Mouse (Mus musculus) liver, adult (tissue): Measurements from ENCODE around the gene Lmo3.

ENCODE experiments used
- GATA4 ChIP-seq: IDR thresholded peaks from 2 replicates; pipeline ENCODE4 v1.6.1; 2014; ENCODE audit warnings: mild to moderate bottlenecking, low read length; ENCODE audit not compliant: insufficient replicate concordance

The Lmo3 gene

DNA sequence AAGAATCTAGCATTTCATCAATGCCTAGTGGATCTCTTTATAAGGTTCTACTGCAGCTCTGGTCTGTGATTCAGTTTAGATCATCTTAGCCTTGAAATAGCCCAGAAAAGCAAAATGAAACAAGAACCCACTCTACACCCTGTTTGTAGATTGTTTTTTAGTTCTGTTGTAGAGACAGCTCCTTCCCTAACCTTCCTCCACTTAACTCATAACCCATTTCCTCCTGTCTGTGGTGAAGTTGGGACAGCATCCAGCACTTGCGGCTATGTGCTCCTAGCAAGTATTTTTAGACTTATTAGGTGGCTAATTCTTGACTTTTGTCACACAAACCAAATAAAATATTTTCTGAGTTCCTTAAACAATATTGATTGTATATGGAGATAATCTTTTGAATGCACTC is 198.6 kb downstream of the Lmo3 start:
- no peak for TF ChIP-seq GATA4

GRCm38 (mm10) chr6:138371176-138371575 is 210.6 kb downstream of the Lmo3 start:
- no peak for TF ChIP-seq GATA4

DNA sequence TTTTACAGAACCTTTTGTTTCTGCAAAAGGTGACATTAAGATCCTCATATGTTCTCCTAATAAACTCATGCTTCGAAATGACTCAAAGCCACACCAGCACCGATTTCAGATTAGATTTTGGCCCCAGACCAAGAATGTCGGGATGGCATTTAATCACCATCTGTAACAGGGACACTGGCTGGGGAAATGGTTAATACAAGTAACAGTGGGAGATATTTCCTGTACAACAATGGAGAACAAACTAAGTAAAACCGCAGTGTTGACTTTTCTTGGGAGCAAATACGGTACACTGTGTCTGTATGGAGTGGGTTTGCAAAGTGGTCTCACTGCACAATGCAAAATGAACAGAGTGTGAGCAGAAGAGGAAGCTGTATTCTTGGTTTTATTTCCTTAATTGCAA is 217.7 kb downstream of the Lmo3 start:
- no peak for TF ChIP-seq GATA4

DNA sequence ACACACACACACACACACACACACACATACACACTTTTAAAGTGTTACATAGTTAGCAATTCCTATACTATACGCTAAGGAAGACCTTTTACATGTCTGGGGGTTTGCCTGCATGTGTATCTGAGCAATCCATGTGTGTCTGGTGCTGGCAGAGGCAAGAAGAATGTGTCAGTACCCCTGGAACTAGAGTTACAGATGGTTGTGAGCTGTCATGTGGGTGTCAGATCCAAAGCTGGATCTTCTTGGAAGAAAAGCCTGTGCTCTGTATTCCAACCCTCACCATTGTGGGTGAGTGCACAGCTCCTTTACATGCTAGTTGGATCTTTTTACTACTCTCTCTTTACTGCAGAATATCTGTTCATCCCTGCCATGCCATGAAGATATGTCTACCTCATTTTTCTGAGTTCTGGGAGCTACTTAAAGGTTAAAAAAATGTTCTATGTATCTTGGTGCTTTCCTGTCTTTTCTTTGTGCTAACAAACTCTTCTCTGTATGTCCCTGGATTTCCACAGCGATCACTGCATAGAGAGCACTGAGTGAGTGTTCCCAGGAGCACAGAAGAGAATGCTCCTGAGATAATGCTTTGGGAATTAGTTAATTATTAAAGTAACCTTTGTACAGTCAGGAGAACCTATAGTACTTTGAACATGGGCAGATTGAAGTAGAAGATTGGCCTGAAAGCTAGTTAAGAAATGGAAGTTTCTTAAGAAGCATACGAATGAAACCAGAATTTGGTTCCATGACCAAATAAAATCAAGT is 231.0 kb downstream of the Lmo3 start:
- no peak for TF ChIP-seq GATA4

GRCm38 (mm10) chr6:138346558-138346957 is 235.2 kb downstream of the Lmo3 start:
- TF ChIP-seq GATA4: no peak

- no peak for TF ChIP-seq GATA4
Measured at GRCm38 (mm10) chr6:138335858-138336257, 245.9 kb downstream of the Lmo3 start.

GRCm38 (mm10) chr6:138333991-138334390 is 247.8 kb downstream of the Lmo3 start:
- TF ChIP-seq GATA4: no peak

GRCm38 (mm10) chr6:138325744-138326400 is 255.9 kb downstream of the Lmo3 start:
- no peak for TF ChIP-seq GATA4

GRCm38 (mm10) chr6:138325145-138325544 is 256.6 kb downstream of the Lmo3 start:
- TF ChIP-seq GATA4: no peak

DNA sequence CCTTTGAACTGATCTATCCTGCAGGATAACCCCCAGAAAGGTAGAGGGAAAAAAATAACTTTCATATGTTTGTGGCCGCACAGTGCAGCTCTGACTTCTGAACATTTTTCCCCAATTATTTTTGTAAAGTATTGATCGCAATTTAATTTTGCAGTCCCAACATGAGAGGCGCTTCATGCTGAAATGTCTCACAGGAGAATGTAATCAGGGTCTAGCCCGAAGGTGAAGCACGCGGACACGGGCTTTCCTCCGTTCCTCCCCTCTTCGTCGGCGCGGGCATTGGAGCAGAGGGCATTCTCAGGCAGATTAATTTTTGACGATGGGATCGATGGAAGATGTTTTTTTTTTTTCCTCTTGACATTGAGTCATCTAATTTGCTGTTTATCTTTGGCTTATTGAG is 258.4 kb downstream of the Lmo3 start:
- no peak for TF ChIP-seq GATA4

DNA sequence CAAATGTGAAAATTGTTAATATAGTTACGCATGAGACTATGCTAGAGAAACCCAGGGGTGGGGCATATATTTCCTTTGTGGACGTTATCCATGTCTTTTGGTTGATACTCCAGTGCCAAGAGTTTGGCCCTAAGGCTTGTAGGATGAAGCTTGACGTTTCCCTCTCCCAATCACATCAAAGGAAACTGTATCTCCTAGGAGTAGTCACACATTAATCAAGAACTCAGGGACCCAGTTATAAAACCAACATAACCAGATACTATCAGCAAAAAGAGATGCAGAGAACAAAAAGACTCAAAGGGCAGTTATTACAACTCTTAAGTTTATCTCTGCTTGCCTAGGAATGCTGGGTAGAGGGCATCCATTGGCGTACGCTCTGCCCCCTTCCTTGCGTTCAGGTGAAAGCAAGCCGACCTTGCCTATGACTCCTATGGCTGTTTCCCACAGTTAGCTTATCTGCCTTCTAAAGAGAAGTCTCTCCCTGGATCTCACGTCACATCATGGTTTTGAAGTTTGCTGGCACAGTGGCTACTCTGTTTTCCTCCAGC is 261.5 kb downstream of the Lmo3 start:
- TF ChIP-seq GATA4: no peak
